Mouse (Mus musculus) heart, adult 2 months (tissue): Measurements from ENCODE around the gene Hist2h3b.

Experiments used
- CTCF ChIP-seq: fragments of 200-600 bp; IDR thresholded peaks from 2 replicates; pipeline ENCODE4 v1.8.1; 2022; ENCODE audit warnings: antibody characterized with exemption, mild to moderate bottlenecking, moderate library complexity
- EP300 ChIP-seq: fragments of 200-500 bp; IDR thresholded peaks from 2 replicates; pipeline ENCODE4 v1.6.1; 2011; ENCODE audit warnings: low read depth, low read length, control low read depth; ENCODE audit not compliant: insufficient read depth
- POLR2A ChIP-seq: fragments of 200-500 bp; IDR thresholded peaks from 2 replicates; pipeline ENCODE4 v1.6.1; 2011; ENCODE audit warnings: mild to moderate bottlenecking, low read depth, low read length, control low read depth; ENCODE audit not compliant: insufficient read depth

- TF ChIP-seq CTCF (no peak; the same call in none of the 2 replicates), POLR2A (no peak), EP300 (no peak)
Measured at GRCm38 (mm10) chr3:96263558-96264403, 4.7 kb upstream of the Hist2h3b start.
